Mouse (Mus musculus) retina, embryonic 14.5 days (tissue): ENCODE measurements around the gene Stab1.

Source experiments
- DNase-seq: peaks from one replicate; pipeline ENCODE4 v3.0.0-alpha.2; 2015; ENCODE audit warnings: low spot score

The Stab1 gene

GRCm38 (mm10) chr14:31194891-31195513, 26.6 kb upstream of the Stab1 start:
- DNase-seq, result no peak

GRCm38 (mm10) chr14:31194441-31194840, 26.0 kb upstream of the Stab1 start:
- DNase-seq, result no peak

GRCm38 (mm10) chr14:31193791-31194190, 25.4 kb upstream of the Stab1 start:
- DNase-seq, result no peak

- no peak for DNase-seq
Measured at GRCm38 (mm10) chr14:31191936-31192335, 23.5 kb upstream of the Stab1 start.

- DNase-seq, result no peak
Measured at GRCm38 (mm10) chr14:31189348-31189747, 20.9 kb upstream of the Stab1 start.

- no peak for DNase-seq
Measured at GRCm38 (mm10) chr14:31188771-31189181, 20.3 kb upstream of the Stab1 start.

- no peak for DNase-seq
Measured at GRCm38 (mm10) chr14:31186656-31187055, 18.2 kb upstream of the Stab1 start.

GRCm38 (mm10) chr14:31184195-31184594, 15.8 kb upstream of the Stab1 start:
- no peak for DNase-seq

GRCm38 (mm10) chr14:31183541-31183940, 15.1 kb upstream of the Stab1 start:
- no peak for DNase-seq

- no peak for DNase-seq
Measured at GRCm38 (mm10) chr14:31182786-31183290, 14.4 kb upstream of the Stab1 start.

- no peak for DNase-seq
Measured at GRCm38 (mm10) chr14:31181512-31181911, 13.1 kb upstream of the Stab1 start.

- no peak for DNase-seq
Measured at GRCm38 (mm10) chr14:31179677-31180365, 11.4 kb upstream of the Stab1 start.

GRCm38 (mm10) chr14:31177715-31178114, 9.3 kb upstream of the Stab1 start:
- DNase-seq, result no peak

- no peak for DNase-seq
Measured at GRCm38 (mm10) chr14:31177287-31177686, 8.8 kb upstream of the Stab1 start.

- no peak for DNase-seq
Measured at GRCm38 (mm10) chr14:31173537-31173936, 5.1 kb upstream of the Stab1 start.

- no peak for DNase-seq
Measured at GRCm38 (mm10) chr14:31172781-31173455, 4.5 kb upstream of the Stab1 start.

- no peak for DNase-seq
Measured at GRCm38 (mm10) chr14:31171821-31172220, 3.4 kb upstream of the Stab1 start.

- DNase-seq, result no peak
Measured at GRCm38 (mm10) chr14:31171386-31171785, 2.9 kb upstream of the Stab1 start.

GRCm38 (mm10) chr14:31170963-31171362, 2.5 kb upstream of the Stab1 start:
- DNase-seq, result no peak

GRCm38 (mm10) chr14:31169508-31169907, 1.1 kb upstream of the Stab1 start:
- DNase-seq, result no peak

GRCm38 (mm10) chr14:31166827-31167226, 1.6 kb downstream of the Stab1 start:
- no peak for DNase-seq

GRCm38 (mm10) chr14:31165991-31166630, 2.3 kb downstream of the Stab1 start:
- no peak for DNase-seq

- DNase-seq, result no peak
Measured at GRCm38 (mm10) chr14:31165458-31165857, 3.0 kb downstream of the Stab1 start.
